Mouse (Mus musculus) heart, adult 18-20 months (tissue): Measurements from ENCODE around the gene Agpat1. TPM values are rescaled to one million over a fixed set of nuclear protein-coding genes. Genes with fewer than 3 reads are reported as not detected.

ENCODE experiments used
- DNase-seq, 2 experiments: peaks; one replicate each; pipeline ENCODE4 v3.0.0; 2021 to 2022; ENCODE audit warnings: mixed read lengths in 1 of 2
- long read RNA-seq, 2 experiments: library from polyadenylated mRNA; stranded (forward); transcript quantifications; one replicate each; pipeline ENCODE4 v2.0.0; 2021
- total RNA-seq, 2 experiments: library from RNA; stranded (reverse); gene quantifications; 2 replicates each; pipeline ENCODE4 v1.2.3; 2021

Agpat1 gene
- 10 to 100 TPM; 67.9 to 72.4 TPM for total RNA-seq
- long read RNA-seq, experiment 1, partial matches to known transcripts: 4 of 8 reads
- long read RNA-seq, experiment 1, other reads (novel, unspliced or antisense): 2 of 8 reads
- long read RNA-seq, experiment 2, partial matches to known transcripts: 4 of 7 reads
- long read RNA-seq, experiment 2, other reads (novel, unspliced or antisense): 3 of 7 reads

- peak; percentile 98 to 100 for DNase-seq
These were observed at the start of gene Agpat1 for GRCm38 (mm10) chr17:34604061-34604508. Gene Agpat1, plus strand, starts transcription at chr17:34604262.

GRCm38 (mm10) chr17:34555483-34555882 lies 48.6 kb upstream of the Agpat1 start:
- DNase-seq: peak; percentile 80 to 91

- DNase-seq: no peak
These were observed 47.7 kb upstream of the Agpat1 start for GRCm38 (mm10) chr17:34556406-34556805.

GRCm38 (mm10) chr17:34557411-34557810 lies 46.7 kb upstream of the Agpat1 start:
- no peak for DNase-seq

DNA sequence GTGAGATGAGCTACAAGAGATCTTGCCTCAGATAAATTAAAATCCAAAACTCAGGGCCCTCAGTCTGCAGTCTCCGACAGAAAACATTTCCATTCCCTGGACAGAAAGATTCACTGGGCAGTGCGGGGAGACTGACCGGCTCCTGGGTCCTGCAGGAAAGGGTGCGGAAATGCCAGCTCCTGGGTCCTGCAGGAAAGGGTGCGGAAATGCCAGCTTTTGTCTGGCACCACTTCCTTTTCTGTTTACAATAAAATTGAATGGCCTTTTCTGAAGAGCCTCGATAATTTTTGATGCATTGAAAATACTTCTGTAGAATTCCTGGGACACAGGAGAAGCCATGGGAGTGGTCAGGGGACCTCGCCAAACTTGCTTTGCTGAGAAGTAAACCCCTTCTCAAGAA lies 44.9 kb upstream of the Agpat1 start:
- DNase-seq: no peak

DNA sequence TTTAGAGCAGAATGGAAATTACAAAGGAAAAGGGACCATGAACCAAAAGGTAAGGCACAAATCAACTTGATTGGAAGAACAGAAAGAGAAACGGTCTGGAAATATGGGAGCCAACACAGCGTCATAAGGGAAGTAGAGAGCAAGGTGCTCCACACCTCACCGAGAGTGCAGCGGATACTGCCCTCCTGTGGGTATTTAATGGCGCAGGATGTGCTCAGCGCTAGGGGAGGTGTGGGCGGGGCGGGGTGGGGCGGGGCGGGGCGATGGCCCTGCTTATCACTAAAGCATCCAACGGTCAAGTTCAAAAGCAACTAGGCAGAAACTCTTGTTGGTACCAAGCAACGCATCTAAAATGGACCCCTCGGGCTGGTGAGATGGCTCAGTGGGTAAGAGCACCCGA lies 44.2 kb upstream of the Agpat1 start:
- DNase-seq: no peak

- no peak for DNase-seq
These were observed 43.6 kb upstream of the Agpat1 start for GRCm38 (mm10) chr17:34560438-34560837.

GRCm38 (mm10) chr17:34561200-34561599 lies 42.9 kb upstream of the Agpat1 start:
- no peak for DNase-seq

GRCm38 (mm10) chr17:34562595-34562994 lies 41.5 kb upstream of the Agpat1 start:
- DNase-seq: no peak

- DNase-seq: no peak
These were observed 40.7 kb upstream of the Agpat1 start for GRCm38 (mm10) chr17:34563354-34563753.

GRCm38 (mm10) chr17:34564003-34564421 lies 40.0 kb upstream of the Agpat1 start, which contains the start of gene Notch4:
Gene Notch4, plus strand, starts transcription at chr17:34564268.
- peak; percentile 72 to 89 for DNase-seq

GRCm38 (mm10) chr17:34564796-34565195 lies 39.3 kb upstream of the Agpat1 start:
- DNase-seq: peak; percentile 63 to 89

GRCm38 (mm10) chr17:34567311-34567710 lies 36.8 kb upstream of the Agpat1 start:
- DNase-seq: no peak

DNA sequence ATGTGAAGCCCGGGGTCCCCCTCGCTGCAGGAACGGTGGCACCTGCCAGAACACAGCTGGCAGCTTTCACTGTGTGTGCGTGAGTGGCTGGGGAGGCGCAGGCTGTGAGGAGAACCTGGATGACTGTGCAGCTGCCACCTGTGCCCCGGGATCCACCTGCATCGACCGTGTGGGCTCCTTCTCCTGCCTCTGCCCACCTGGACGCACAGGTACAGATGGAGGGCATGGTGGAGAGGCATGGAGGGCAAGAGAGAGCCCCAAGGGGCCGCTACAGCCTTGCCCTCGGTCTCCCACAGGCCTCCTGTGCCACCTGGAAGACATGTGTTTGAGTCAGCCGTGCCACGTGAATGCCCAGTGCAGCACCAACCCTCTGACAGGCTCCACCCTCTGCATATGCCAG lies 35.6 kb upstream of the Agpat1 start:
- no peak for DNase-seq

DNA sequence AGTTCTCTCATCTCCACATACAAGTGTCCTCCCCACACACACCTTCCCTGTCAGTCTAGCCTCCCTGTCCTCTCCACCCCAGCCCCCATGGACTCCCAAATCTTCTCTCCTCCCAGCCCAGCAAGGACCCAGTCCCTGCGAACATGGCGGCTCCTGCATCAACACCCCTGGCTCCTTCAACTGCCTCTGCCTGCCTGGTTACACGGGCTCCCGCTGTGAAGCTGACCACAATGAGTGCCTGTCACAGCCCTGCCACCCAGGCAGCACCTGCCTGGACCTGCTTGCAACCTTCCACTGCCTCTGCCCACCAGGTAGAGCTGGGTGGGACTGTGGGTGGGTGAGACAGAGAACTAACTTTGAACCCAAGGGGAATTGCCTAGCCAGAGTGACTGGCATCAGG lies 34.1 kb upstream of the Agpat1 start:
- no peak for DNase-seq

DNA sequence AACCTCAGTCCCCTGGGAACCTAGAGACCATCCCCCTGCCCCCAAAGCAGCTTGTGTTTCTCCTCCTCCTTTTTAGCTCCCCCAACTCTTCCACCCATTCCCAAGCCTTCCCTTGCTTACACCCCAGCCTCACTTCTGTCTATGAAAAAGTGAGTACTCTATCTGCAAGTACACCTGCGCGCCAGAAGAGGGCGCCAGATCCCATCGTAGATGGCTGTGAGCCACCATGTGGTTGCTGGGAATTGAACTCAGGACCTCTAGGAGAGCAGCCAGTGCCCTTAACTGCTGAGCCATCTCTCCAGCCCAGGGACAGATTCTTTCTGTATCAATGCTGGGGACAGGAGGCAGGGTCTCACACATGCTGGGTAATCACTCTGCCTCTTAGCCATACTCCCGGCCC lies 32.2 kb upstream of the Agpat1 start:
- DNase-seq: no peak

GRCm38 (mm10) chr17:34572361-34572760 lies 31.7 kb upstream of the Agpat1 start:
- no peak for DNase-seq

GRCm38 (mm10) chr17:34576577-34576976 lies 27.5 kb upstream of the Agpat1 start:
- no peak for DNase-seq

DNA sequence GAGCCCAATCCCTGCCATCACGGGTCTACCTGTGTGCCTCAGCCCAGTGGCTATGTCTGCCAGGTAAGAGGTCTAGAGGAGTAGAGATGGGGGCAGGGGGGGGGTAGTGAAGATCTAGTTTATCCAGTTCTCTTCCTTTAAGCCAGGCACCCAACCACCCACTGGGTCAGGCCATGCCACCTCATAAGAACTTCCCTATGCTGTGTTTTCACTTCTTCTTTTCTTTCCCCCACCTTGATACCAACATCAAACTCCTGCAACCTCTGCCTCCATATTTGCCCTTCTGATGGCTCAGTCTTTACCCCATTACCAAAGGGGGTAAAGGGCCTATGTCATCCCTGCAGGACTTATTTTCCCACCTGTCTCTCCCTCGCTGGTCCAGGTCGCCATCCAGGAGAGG lies 26.0 kb upstream of the Agpat1 start:
- no peak for DNase-seq

- DNase-seq: no peak
These were observed 21.5 kb upstream of the Agpat1 start for GRCm38 (mm10) chr17:34582528-34582927.

GRCm38 (mm10) chr17:34583397-34583796 lies 20.7 kb upstream of the Agpat1 start:
- peak in 1 of 2 experiments; percentile 44 for DNase-seq

GRCm38 (mm10) chr17:34583819-34584218 lies 20.2 kb upstream of the Agpat1 start:
- DNase-seq: no peak

GRCm38 (mm10) chr17:34585121-34585520 lies 18.9 kb upstream of the Agpat1 start:
- DNase-seq: no peak
